Mouse (Mus musculus) embryo, embryonic 10 days (tissue): ENCODE measurements at regions not wholly inside any gene's neighbourhood (a gene's known extent, or its start where the extent isn't known, plus 50 kb on each side); places are given as distances from the start of the nearest gene placed in this dataset.

Experiments used
- DNase-seq: peaks from one replicate; pipeline ENCODE4 v3.0.0-alpha.2; 2015; ENCODE audit warnings: low spot score

GRCm38 (mm10) chr10:87999617-88000330 lies 91.1 kb upstream of the Pmch start:
- DNase-seq = peak; percentile 72

GRCm38 (mm10) chr10:88008679-88009078 lies 82.2 kb upstream of the Pmch start:
- DNase-seq = no peak

- no peak for DNase-seq
These were observed 80.0 kb upstream of the Pmch start for GRCm38 (mm10) chr10:88010866-88011265.

- no peak for DNase-seq
These were observed 58.9 kb upstream of the Pmch start for GRCm38 (mm10) chr10:88031978-88032377.
